Mouse (Mus musculus) testis, adult 2 months (tissue): ENCODE results near the gene Neurod4.

ENCODE experiments used
- CTCF ChIP-seq: fragments of 200-500 bp; IDR thresholded peaks from 2 replicates; pipeline ENCODE4 v1.5.1; 2012; ENCODE audit warnings: low read depth, mild to moderate bottlenecking, inconsistent platforms, low read length, moderate library complexity; ENCODE audit not compliant: control insufficient read depth, insufficient read depth, insufficient replicate concordance
- POLR2A ChIP-seq: fragments of 200-500 bp; IDR thresholded peaks from 2 replicates; pipeline ENCODE4 v1.6.1; 2012; ENCODE audit warnings: low read depth, mild to moderate bottlenecking, inconsistent platforms, low read length, moderate library complexity; ENCODE audit not compliant: control insufficient read depth

DNA sequence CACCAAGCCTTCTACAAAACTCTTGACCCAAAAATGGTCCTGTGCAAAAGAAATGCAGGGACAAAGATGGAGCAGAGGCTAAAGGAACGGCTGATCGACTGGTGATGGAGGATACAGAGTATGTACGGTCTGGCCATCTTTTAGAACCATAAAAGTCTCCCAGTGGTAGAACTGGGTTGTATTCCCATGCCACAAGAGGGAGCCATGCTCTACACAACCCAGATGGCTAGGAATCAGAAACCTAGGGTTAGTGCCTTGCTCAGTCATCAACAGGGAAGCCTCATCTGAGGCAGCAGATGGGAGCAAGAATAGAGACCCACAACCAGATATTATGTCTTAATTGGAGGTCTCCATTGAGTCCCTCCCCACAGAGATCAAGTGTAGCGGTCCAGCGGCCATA is 50.5 kb downstream of the Neurod4 start:
- TF ChIP-seq CTCF (no peak), POLR2A (no peak)
